Mouse (Mus musculus) brain, embryonic 14.5 days (tissue): Measurements from ENCODE around the gene Olfr750.

ENCODE experiments used
- CTCF ChIP-seq: fragments of 200-500 bp; IDR thresholded peaks from 2 replicates; pipeline ENCODE4 v1.5.1; 2012; ENCODE audit warnings: inconsistent platforms, mild to moderate bottlenecking, moderate library complexity, borderline replicate concordance; ENCODE audit not compliant: insufficient read depth, insufficient read length; ENCODE audit errors: extremely low read depth
- POLR2A ChIP-seq: fragments of 200-500 bp; IDR thresholded peaks from 2 replicates; pipeline ENCODE4 v1.6.1; 2012; ENCODE audit warnings: mild to moderate bottlenecking, inconsistent platforms, borderline replicate concordance; ENCODE audit not compliant: poor library complexity, insufficient read depth, insufficient read length, severe bottlenecking; ENCODE audit errors: extremely low read depth

GRCm38 (mm10) chr14:51087762-51088161 lies 13.5 kb upstream of the Olfr750 start:
- TF ChIP-seq CTCF = no peak
- no peak for TF ChIP-seq POLR2A
